Mouse (Mus musculus) intestine, embryonic 15.5 days (tissue): ENCODE results near the gene Stk17b. TPM values are rescaled to one million over a fixed set of nuclear protein-coding genes. Genes with fewer than 3 reads are reported as not detected.
"Not testable (repeated sequence)": the region's sequence is repeated elsewhere in the genome, so short reads cannot be mapped to it uniquely, and the experiment has no call there.

Experiments
- ATAC-seq: fragments of 200-750 bp; cut with Nextera tagmentation; 2 replicates; pipeline ENCODE4 v1.8.0; 2017; ENCODE audit warnings: moderate TSS enrichment, moderate library complexity
- H3K27ac ChIP-seq: fragments of 300-500 bp; sonication (generic); 2 replicates; pipeline ENCODE4 v1.5.1; 2015; ENCODE audit warnings: mild to moderate bottlenecking, inconsistent platforms
- H3K27me3 ChIP-seq: fragments of 300-500 bp; sonication (generic); replicated peaks from 2 replicates; pipeline ENCODE4 v1.6.1; 2015; ENCODE audit warnings: inconsistent platforms
- H3K36me3 ChIP-seq: fragments of 300-500 bp; sonication (generic); 2 replicates; pipeline ENCODE4 v1.6.1; 2015; ENCODE audit warnings: inconsistent platforms
- H3K4me1 ChIP-seq: fragments of 300-500 bp; sonication (generic); replicated peaks from 2 replicates; pipeline ENCODE4 v1.6.1; 2015; ENCODE audit warnings: inconsistent platforms
- H3K4me2 ChIP-seq: fragments of 300-500 bp; sonication (generic); replicated peaks from 2 replicates; pipeline ENCODE4 v1.6.1; 2015; ENCODE audit warnings: mild to moderate bottlenecking, inconsistent platforms
- H3K4me3 ChIP-seq: fragments of 300-500 bp; sonication (generic); replicated peaks from 2 replicates; pipeline ENCODE4 v1.5.1; 2015; ENCODE audit warnings: inconsistent platforms
- H3K9ac ChIP-seq: fragments of 300-500 bp; sonication (generic); 2 replicates; pipeline ENCODE4 v1.6.1; 2015; ENCODE audit warnings: inconsistent platforms
- H3K9me3 ChIP-seq: fragments of 300-500 bp; sonication (generic); 2 replicates; pipeline ENCODE4 v1.6.1; 2016; ENCODE audit warnings: inconsistent platforms
- WGBS: fragments of 180-500 bp; shearing (Covaris S2); methylation state at CpG from one replicate; pipeline ENCODE4 v1.1.7; 2015; 5-methylcytosine and 5-hydroxymethylcytosine counted together
- polyA plus RNA-seq: library from polyadenylated mRNA; unstranded; fragments of >200 nt; fragmentation: Nextera tagmentation; extraction: Ambion mirVana; gene quantifications from 2 replicates; pipeline ENCODE4 v1.2.1, GENCODE M21; 2015

The Stk17b gene
- polyA plus RNA-seq, 1 experiment from 2014 or later: 15.4 TPM

- no peak for ATAC-seq
- H3K4me2 ChIP-seq: no peak overlapping the region
- 75% methylated on average over 3 of the region's 3 CpGs for WGBS
- no peak overlapping the region for H3K27ac ChIP-seq
- no peaks in the 10 kb centered on the region for H3K27me3 ChIP-seq
- no peaks in the 10 kb centered on the region for H3K9me3 ChIP-seq
- H3K9ac ChIP-seq: no peak overlapping the region
- no peaks in the 10 kb centered on the region for H3K36me3 ChIP-seq
- no peak overlapping the region for H3K4me3 ChIP-seq
- H3K4me1 ChIP-seq: no peaks in the 10 kb centered on the region
Measured at GRCm38 (mm10) chr1:53741742-53742458, 43.1 kb downstream of the Stk17b start.

GRCm38 (mm10) chr1:53740777-53741336 is 44.2 kb downstream of the Stk17b start:
- ATAC-seq: no peak
- Histone ChIP-seq H3K4me1 (no peaks in the 10 kb centered on the region), H3K36me3 (no peaks in the 10 kb centered on the region), H3K27ac (no peak overlapping the region), H3K4me3 (no peak overlapping the region), H3K9me3 (no peaks in the 10 kb centered on the region), H3K4me2 (no peak overlapping the region), H3K27me3 (no peaks in the 10 kb centered on the region), H3K9ac (no peak overlapping the region)
- 88% methylated on average over 4 of the region's 4 CpGs for WGBS

GRCm38 (mm10) chr1:53740077-53740776 is 44.8 kb downstream of the Stk17b start:
- not testable (repeated sequence) for H3K4me2 ChIP-seq, H3K9me3 ChIP-seq, ATAC-seq, H3K27ac ChIP-seq, H3K9ac ChIP-seq, H3K36me3 ChIP-seq, H3K27me3 ChIP-seq, H3K4me3 ChIP-seq, H3K4me1 ChIP-seq
- WGBS: 68% methylated on average over 3 of the region's 4 CpGs

DNA sequence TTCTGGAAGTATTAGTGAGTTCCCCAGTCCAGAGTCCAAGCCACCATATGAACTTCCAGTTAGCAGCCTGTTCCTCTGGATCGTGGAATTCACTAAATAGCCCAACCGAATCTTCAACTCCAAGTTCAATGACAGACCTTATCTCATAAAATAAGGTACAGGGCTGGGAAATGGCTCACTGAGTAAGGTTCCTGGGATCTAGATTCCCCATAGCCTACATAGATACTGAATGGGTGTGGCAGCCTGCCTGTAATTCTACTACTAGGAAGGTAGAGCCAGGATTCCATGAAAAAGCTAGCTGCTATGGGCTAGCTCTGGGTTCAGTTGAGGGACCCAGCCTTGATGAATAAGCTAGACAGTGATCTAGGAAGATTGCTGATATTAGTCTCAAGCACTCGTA is 48.4 kb downstream of the Stk17b start:
- H3K36me3 ChIP-seq: no peaks in the 10 kb centered on the region
- 70% methylated on average over 3 of the region's 3 CpGs for WGBS
- ATAC-seq: peak; percentile 81

GRCm38 (mm10) chr1:53728489-53729225 is 56.4 kb downstream of the Stk17b start:
- 54% methylated on average over 5 of the region's 5 CpGs for WGBS
- Histone ChIP-seq H3K4me1 (no peaks in the 10 kb centered on the region), H3K27me3 (no peaks in the 10 kb centered on the region), H3K9me3 (no peaks in the 10 kb centered on the region), H3K9ac (no peak overlapping the region), H3K27ac (no peak overlapping the region), H3K36me3 (no peaks in the 10 kb centered on the region), H3K4me3 (no peak overlapping the region), H3K4me2 (no peak overlapping the region)
- ATAC-seq: peak; percentile 45; the same call in 1 of the 2 replicates

More for the DNA sequence above, 48.4 kb downstream of the Stk17b start:
- no peak overlapping the region for H3K9ac ChIP-seq
- H3K27me3 ChIP-seq: no peaks in the 10 kb centered on the region
- H3K4me3 ChIP-seq: no peak overlapping the region
- no peak overlapping the region for H3K27ac ChIP-seq
- no peak overlapping the region for H3K4me2 ChIP-seq
- no peaks in the 10 kb centered on the region for H3K9me3 ChIP-seq
- H3K4me1 ChIP-seq: no peaks in the 10 kb centered on the region

DNA sequence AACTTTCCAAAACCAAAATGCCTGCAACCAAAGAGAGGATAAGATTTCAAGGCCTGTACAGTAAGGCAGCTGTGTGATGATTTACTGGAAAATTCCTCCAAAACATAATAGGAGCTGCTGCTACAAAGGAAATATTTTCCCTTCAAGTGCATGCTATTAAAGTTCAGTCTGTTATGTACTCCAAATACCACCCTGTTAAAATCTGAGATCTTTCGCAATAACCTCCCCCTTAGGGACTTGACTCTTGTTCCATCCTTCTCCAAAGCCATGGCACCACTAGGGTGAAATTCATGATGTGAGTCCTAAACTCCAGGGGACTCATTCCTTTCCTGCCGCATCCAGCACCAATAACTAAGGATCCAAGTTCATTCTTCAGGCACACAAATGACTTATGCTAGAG is 58.1 kb downstream of the Stk17b start:
- WGBS: 92% methylated on average over 2 of the region's 2 CpGs
- no peaks in the 10 kb centered on the region for H3K9me3 ChIP-seq
- H3K9ac ChIP-seq: no peak overlapping the region
- H3K4me1 ChIP-seq: no peaks in the 10 kb centered on the region
- H3K27ac ChIP-seq: no peak overlapping the region
- no peaks in the 10 kb centered on the region for H3K36me3 ChIP-seq
- H3K4me3 ChIP-seq: no peak overlapping the region
- no peaks in the 10 kb centered on the region for H3K27me3 ChIP-seq
- H3K4me2 ChIP-seq: no peak overlapping the region
- no peak for ATAC-seq

DNA sequence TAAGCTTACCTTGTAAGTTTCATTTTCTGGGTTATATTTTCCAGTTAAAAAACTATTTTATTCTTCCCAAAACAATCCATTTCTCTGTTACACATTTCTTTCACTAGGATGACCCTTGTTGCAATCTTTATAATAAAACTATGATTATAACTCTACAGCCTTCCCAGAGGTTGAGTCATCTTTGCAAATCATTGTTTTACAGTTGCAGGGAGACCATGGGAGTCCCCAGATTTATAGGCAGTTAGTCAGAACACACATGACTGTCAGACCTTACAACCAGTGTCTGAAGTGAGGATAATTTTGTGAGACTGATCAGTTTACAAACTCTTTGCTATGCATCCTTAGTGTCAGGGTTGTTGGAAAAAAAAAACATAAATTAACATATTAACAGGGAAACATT is 63.7 kb downstream of the Stk17b start:
- Histone ChIP-seq H3K4me1 (no peaks in the 10 kb centered on the region), H3K4me2 (no peak overlapping the region), H3K9me3 (no peaks in the 10 kb centered on the region), H3K27me3 (no peaks in the 10 kb centered on the region), H3K4me3 (no peak overlapping the region), H3K36me3 (no peaks in the 10 kb centered on the region), H3K9ac (no peak overlapping the region), H3K27ac (no peak overlapping the region)
- peak; percentile 62; the same call in 1 of the 2 replicates for ATAC-seq

- no peaks in the 10 kb centered on the region for H3K36me3 ChIP-seq
- ATAC-seq: peak; percentile 80
- WGBS: 62% methylated on average over 5 of the region's 5 CpGs
Measured at GRCm38 (mm10) chr1:53720601-53721351, 64.2 kb downstream of the Stk17b start.

GRCm38 (mm10) chr1:53715966-53716515 is 69.0 kb downstream of the Stk17b start:
- Histone ChIP-seq H3K4me1 (no peaks in the 10 kb centered on the region), H3K4me3 (no peak overlapping the region), H3K36me3 (no peaks in the 10 kb centered on the region), H3K27ac (no peak overlapping the region), H3K9ac (no peak overlapping the region), H3K9me3 (no peaks in the 10 kb centered on the region), H3K4me2 (no peak overlapping the region), H3K27me3 (no peaks in the 10 kb centered on the region)
- ATAC-seq: peak; percentile 81
- 62% methylated on average over 1 of the region's 1 CpGs for WGBS

More at GRCm38 (mm10) chr1:53720601-53721351, 64.2 kb downstream of the Stk17b start:
- H3K9ac ChIP-seq: no peak overlapping the region
- no peaks in the 10 kb centered on the region for H3K4me1 ChIP-seq
- no peaks in the 10 kb centered on the region for H3K9me3 ChIP-seq
- H3K4me3 ChIP-seq: no peak overlapping the region
- H3K4me2 ChIP-seq: no peak overlapping the region
- H3K27me3 ChIP-seq: no peaks in the 10 kb centered on the region
- no peak overlapping the region for H3K27ac ChIP-seq

GRCm38 (mm10) chr1:53715446-53715845 is 69.6 kb downstream of the Stk17b start:
- peak; percentile 21; the same call in 1 of the 2 replicates for ATAC-seq
- Histone ChIP-seq H3K27me3 (no peaks in the 10 kb centered on the region), H3K36me3 (no peaks in the 10 kb centered on the region), H3K9ac (no peak overlapping the region), H3K9me3 (no peaks in the 10 kb centered on the region), H3K27ac (no peak overlapping the region), H3K4me3 (no peak overlapping the region), H3K4me2 (no peak overlapping the region), H3K4me1 (no peaks in the 10 kb centered on the region)
- WGBS: 2% methylated on average over 4 of the region's 4 CpGs

- not testable (repeated sequence) for H3K9ac ChIP-seq, H3K4me1 ChIP-seq, H3K4me2 ChIP-seq, H3K9me3 ChIP-seq, H3K27me3 ChIP-seq, H3K36me3 ChIP-seq, H3K27ac ChIP-seq, H3K4me3 ChIP-seq
- ATAC-seq: peak; percentile 19; the same call in 1 of the 2 replicates
- WGBS: 56% methylated on average over 3 of the region's 3 CpGs
Measured at GRCm38 (mm10) chr1:53713383-53713782, 71.6 kb downstream of the Stk17b start.
